Mouse (Mus musculus) heart, embryonic 11.5 days (tissue): ENCODE data around the gene Tmem229b. TPM values are rescaled to one million over a fixed set of nuclear protein-coding genes. Genes with fewer than 3 reads are reported as not detected.

Experiments used
- ATAC-seq: fragments of 200-750 bp; cut with Nextera tagmentation; replicated peaks from 2 replicates; pipeline ENCODE4 v1.8.0; 2017; ENCODE audit warnings: moderate library complexity; ENCODE audit not compliant: insufficient number of reproducible peaks, low FRiP score, low TSS enrichment
- H3K27ac ChIP-seq: fragments of 300-500 bp; sonication (generic); 2 replicates; pipeline ENCODE4 v1.5.1; 2014; ENCODE audit warnings: mild to moderate bottlenecking, low read depth, low read length
- H3K27me3 ChIP-seq: fragments of 300-500 bp; sonication (generic); 2 replicates; pipeline ENCODE4 v1.6.1; 2014; ENCODE audit warnings: mild to moderate bottlenecking, low read length, mixed read lengths; ENCODE audit not compliant: control insufficient read depth, insufficient read depth
- H3K36me3 ChIP-seq: fragments of 300-500 bp; sonication (generic); 2 replicates; pipeline ENCODE4 v1.6.1; 2014; ENCODE audit warnings: mild to moderate bottlenecking, low read length, moderate library complexity, mixed read lengths; ENCODE audit not compliant: control insufficient read depth, insufficient read depth
- H3K4me1 ChIP-seq: fragments of 300-500 bp; sonication (generic); 2 replicates; pipeline ENCODE4 v1.6.1; 2014; ENCODE audit warnings: low read length; ENCODE audit not compliant: control insufficient read depth, insufficient read depth
- H3K4me2 ChIP-seq: fragments of 300-500 bp; sonication (generic); 2 replicates; pipeline ENCODE4 v1.6.1; 2014; ENCODE audit warnings: mild to moderate bottlenecking, moderate library complexity
- H3K4me3 ChIP-seq: fragments of 300-500 bp; sonication (generic); 2 replicates; pipeline ENCODE4 v1.5.1; 2014; ENCODE audit warnings: low read depth, low read length
- H3K9ac ChIP-seq: fragments of 300-500 bp; sonication (generic); 2 replicates; pipeline ENCODE4 v1.6.1; 2014; ENCODE audit warnings: mild to moderate bottlenecking, low read depth, low read length, moderate library complexity
- H3K9me3 ChIP-seq: fragments of 300-500 bp; sonication (generic); replicated peaks from 2 replicates; pipeline ENCODE4 v1.6.1; 2016; ENCODE audit warnings: low read length; ENCODE audit not compliant: control insufficient read depth
- WGBS: fragments of 180-500 bp; shearing (Covaris S2); extraction: QIAGEN DNeasy Blood & Tissue Kit; methylation state at CpG from one replicate; pipeline ENCODE4 v1.1.7; 2014; ENCODE audit not compliant: insufficient replicate concordance; 5-methylcytosine and 5-hydroxymethylcytosine counted together
- polyA plus RNA-seq: library from polyadenylated mRNA; unstranded; fragments of >200 nt; fragmentation: Nextera tagmentation; extraction: Ambion mirVana; gene quantifications from 2 replicates; pipeline ENCODE4 v1.2.1, GENCODE M21; 2014

Tmem229b gene
- 1.6 and 1.8 TPM in 2 replicates for polyA plus RNA-seq

DNA sequence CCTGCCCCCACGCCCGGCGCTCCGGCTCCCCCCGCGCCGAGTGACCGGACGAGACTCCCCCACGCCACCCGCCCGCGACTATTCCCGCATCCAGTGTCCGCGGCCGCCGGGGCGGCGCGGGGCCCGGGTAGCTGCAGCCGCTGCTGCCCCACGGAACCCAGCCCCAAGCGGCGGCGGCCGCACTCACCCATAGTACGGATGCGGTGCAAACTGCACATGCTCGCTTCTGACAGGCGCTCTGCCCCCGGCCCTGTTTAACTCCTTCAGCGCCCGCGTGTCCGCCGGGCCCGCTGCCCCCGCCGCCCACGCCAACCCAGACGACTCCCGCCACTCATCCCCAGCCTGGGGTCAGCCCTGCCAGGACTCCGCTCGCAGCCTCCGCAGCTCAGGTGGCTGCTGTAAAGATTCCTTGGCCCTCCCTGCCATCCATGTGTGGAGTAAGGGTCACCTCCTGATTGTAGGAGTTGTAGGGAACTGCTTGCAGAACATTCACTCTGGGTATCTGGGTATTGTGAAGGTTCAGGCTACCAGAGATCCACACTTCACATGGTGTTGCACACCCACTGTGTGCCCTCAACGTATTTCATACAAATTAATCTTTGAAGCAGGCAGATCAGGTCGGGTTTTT lies at the start of gene Tmem229b:
TSS of gene Tmem229b (minus strand) at position 502 of the 628 bp plus-strand sequence.
- Histone ChIP-seq H3K4me1 (0 out of 2 replicates have a peak, but pooled peaks cover 3% of the 10 kb centered on the region), H3K4me3 (peak within 1 kb of the TSS; percentile 92), H3K27ac (no peak within 1 kb of the TSS), H3K36me3 (no peaks in the 10 kb centered on the region), H3K9ac (peak within 1 kb of the TSS; percentile 75), H3K27me3 (peaks cover 21% of the 10 kb centered on the region), H3K4me2 (peak within 1 kb of the TSS; percentile 93), H3K9me3 (no peaks in the 10 kb centered on the region)
- WGBS: 3% methylated on average over 48 of the region's 49 CpGs
- ATAC-seq: peak; percentile 58; the same call in 1 of the 2 replicates

DNA sequence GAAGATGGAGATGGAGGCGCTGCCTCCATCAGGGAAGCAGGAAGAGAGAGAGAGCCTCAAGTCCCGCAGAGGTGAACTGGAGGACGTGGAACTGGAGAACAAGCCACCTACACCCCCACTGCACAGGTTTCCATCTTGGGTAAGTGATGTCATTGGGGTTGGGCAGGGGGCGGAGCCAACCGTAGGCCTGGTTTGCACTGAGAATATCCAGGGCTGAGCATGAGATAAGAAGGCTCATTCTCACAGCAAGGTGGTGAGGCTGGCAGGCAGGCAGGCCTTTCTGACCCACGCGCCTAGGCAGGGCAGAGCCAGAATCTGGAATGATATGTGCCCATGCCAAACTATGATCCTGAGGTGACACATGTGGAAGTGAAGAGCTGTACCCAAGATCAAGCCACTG lies 47.8 kb upstream of the Tmem229b start:
- Histone ChIP-seq H3K9me3 (no peaks in the 10 kb centered on the region), H3K27ac (no peak overlapping the region), H3K36me3 (0 out of 2 replicates have a peak, but pooled peaks cover 3% of the 10 kb centered on the region), H3K4me2 (no peak overlapping the region), H3K4me1 (peaks cover 16% of the 10 kb centered on the region; the same call in 1 of the 2 replicates), H3K4me3 (no peak overlapping the region), H3K9ac (no peak overlapping the region), H3K27me3 (no peaks in the 10 kb centered on the region)
- ATAC-seq: peak; percentile 85
- WGBS: 44% methylated on average over 7 of the region's 7 CpGs

DNA sequence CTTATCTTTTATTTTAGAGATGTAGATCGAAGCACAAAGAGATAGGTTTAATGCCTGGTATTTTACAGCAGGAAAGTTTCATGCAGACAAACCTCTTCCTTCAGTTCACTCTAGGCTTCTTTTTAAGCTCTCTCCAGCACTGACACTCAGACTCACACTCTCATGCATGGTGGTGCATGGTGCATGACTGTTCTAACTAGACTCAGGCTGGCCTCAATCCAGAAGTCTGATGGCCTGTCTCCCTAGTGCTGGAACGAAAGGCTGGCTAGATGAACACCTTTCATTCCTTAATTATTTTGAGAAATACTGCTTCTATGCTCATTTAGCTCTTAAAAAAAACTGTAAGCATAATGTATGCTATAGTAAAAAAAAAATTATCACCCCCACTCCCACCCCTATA lies 44.6 kb upstream of the Tmem229b start:
- H3K9ac ChIP-seq: no peak overlapping the region
- no peak overlapping the region for H3K4me2 ChIP-seq
- H3K4me3 ChIP-seq: no peak overlapping the region
- ATAC-seq: no peak
- H3K27me3 ChIP-seq: no peaks in the 10 kb centered on the region
- no peaks in the 10 kb centered on the region for H3K9me3 ChIP-seq
- H3K27ac ChIP-seq: no peak overlapping the region
- H3K36me3 ChIP-seq: 0 out of 2 replicates have a peak, but pooled peaks cover 3% of the 10 kb centered on the region
- 88% methylated on average over 2 of the region's 2 CpGs for WGBS
- peaks cover 16% of the 10 kb centered on the region; the same call in 1 of the 2 replicates for H3K4me1 ChIP-seq

DNA sequence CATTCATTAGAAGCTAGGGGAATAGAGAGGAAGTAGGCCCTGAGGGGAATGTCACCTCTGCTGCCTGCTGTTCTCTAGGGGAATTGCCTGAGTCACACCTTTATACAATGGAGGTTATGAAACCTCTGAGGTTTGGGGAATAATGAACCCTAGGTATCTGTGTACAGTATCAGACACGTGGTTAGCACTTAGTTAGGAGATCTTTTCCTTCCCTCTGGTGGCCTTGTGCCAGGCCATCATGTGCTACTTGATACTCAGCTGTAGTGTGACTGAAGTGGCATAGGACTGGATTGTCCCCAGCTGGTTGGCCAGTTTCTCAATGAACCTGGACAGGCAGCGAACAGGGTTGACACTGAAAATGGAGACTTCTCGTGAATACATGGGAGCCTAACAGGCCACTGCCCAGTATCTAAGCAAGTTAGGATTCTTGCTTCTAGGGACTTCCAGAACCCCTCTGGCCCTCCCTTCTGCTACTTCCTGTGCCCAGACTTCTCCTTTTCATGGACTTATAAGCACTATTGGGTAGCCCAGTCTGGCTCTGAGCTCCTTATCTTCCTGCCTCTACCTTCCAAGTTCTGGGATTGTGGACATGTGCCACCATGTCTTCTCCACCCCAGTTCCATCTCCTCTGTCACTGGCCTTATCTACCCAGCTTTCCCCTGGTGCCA lies 43.3 kb upstream of the Tmem229b start:
- H3K9me3 ChIP-seq: no peaks in the 10 kb centered on the region
- no peaks in the 10 kb centered on the region for H3K27me3 ChIP-seq
- no peak overlapping the region for H3K9ac ChIP-seq
- no peak overlapping the region for H3K4me3 ChIP-seq
- WGBS: 75% methylated on average over 3 of the region's 3 CpGs
- 0 out of 2 replicates have a peak, but pooled peaks cover 3% of the 10 kb centered on the region for H3K36me3 ChIP-seq
- no peak for ATAC-seq
- no peak overlapping the region for H3K27ac ChIP-seq
- H3K4me2 ChIP-seq: no peak overlapping the region
- H3K4me1 ChIP-seq: peaks cover 16% of the 10 kb centered on the region; the same call in 1 of the 2 replicates

DNA sequence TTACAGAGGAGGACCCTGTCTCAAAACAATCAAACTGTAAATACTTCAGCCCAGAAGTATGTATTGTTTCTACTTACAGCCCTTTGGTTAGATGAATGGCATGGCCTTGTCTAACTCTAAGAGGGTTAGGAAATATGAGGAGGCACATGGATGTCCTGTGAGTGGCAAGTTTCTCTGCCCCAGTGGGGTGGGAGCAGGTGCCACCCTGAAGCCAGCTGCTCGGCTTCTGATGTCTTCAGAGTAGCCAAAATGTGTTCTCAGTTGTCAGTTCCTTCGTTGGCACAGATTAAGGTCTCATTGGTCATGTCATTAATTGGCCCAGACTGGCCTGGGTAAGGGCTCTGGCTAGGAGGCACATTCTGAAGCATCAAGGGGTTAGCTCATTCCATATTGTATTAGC lies 42.4 kb upstream of the Tmem229b start:
- Histone ChIP-seq H3K27ac (no peak overlapping the region), H3K27me3 (no peaks in the 10 kb centered on the region), H3K4me3 (no peak overlapping the region), H3K36me3 (no peaks in the 10 kb centered on the region), H3K4me1 (peaks cover 11% of the 10 kb centered on the region; the same call in 1 of the 2 replicates), H3K4me2 (no peak overlapping the region), H3K9ac (no peak overlapping the region), H3K9me3 (no peaks in the 10 kb centered on the region)
- ATAC-seq: no peak
- WGBS: 70% methylated on average over 2 of the region's 2 CpGs

DNA sequence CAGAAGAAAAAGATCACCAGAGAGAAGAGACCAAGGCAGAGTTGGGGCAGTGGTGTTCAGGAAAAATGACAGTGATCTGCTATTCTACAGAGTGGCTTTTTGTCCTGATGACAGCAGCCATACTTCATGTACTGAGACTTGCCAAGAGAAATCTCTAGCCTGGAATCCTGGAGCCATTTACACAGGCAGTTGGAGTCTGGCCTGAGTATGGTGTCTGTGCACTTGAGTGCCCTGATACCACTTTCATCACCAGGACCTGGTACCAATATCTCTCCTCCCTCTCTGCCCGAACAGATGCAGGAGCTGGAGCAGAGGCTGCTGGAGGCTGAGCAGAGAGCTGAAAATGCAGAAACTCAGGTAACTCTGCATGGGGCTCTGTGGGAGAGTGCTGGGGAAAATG lies 41.5 kb upstream of the Tmem229b start:
- Histone ChIP-seq H3K4me1 (0 out of 2 replicates have a peak, but pooled peaks cover 7% of the 10 kb centered on the region), H3K36me3 (no peaks in the 10 kb centered on the region), H3K9me3 (no peaks in the 10 kb centered on the region), H3K9ac (no peak overlapping the region), H3K4me2 (no peak overlapping the region), H3K27me3 (no peaks in the 10 kb centered on the region), H3K4me3 (no peak overlapping the region), H3K27ac (no peak overlapping the region)
- ATAC-seq: no peak
- WGBS: 58% methylated on average over 1 of the region's 1 CpGs

DNA sequence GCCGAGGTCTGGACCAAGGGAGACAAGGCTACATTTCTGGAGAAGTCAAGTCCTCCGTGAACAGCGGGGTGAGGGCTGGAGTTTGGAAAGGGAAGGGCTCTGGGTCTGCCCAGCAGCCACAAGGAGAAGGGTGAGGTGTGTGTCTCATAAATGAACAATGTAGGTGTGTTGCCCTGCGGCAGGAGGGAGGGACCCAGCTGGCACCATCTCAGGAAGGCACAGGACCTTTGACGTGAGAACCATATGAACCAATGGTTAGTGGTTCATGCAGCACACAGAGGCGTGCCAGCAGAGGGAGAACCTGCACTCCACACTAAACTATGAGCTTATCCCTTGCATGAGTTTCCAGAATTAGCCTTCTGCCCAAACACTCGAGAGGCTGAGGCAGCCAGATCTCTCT lies 39.8 kb upstream of the Tmem229b start:
- 81% methylated on average over 7 of the region's 7 CpGs for WGBS
- Histone ChIP-seq H3K36me3 (no peaks in the 10 kb centered on the region), H3K27me3 (no peaks in the 10 kb centered on the region), H3K4me2 (no peak overlapping the region), H3K27ac (no peak overlapping the region), H3K9ac (no peak overlapping the region), H3K4me1 (no peaks in the 10 kb centered on the region), H3K4me3 (no peak overlapping the region), H3K9me3 (no peaks in the 10 kb centered on the region)
- ATAC-seq: no peak

DNA sequence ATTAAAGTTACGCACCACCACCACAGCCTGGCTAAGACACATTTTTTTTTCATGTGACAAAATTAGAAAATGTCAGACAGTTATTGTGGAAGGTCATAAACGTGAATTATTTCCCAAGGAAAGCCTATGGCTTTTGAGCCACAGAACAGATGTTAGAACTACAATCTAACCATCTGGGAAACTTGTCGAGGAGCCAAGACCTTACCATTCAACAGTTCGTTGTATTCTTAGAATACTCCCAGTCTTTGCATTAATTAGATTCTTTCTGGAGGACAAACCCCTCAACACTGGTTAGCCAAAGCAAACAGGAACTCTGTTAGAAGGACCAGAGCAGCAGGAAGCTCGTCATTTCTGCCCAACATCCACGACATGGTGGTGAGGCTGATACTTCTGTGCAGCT lies 38.7 kb upstream of the Tmem229b start:
- no peaks in the 10 kb centered on the region for H3K27me3 ChIP-seq
- no peaks in the 10 kb centered on the region for H3K36me3 ChIP-seq
- no peaks in the 10 kb centered on the region for H3K4me1 ChIP-seq
- no peaks in the 10 kb centered on the region for H3K9me3 ChIP-seq
- H3K4me2 ChIP-seq: no peak overlapping the region
- no peak overlapping the region for H3K27ac ChIP-seq
- ATAC-seq: no peak
- WGBS: 65% methylated on average over 6 of the region's 6 CpGs
- H3K9ac ChIP-seq: no peak overlapping the region
- H3K4me3 ChIP-seq: no peak overlapping the region
